Mouse (Mus musculus) midbrain, embryonic 10.5 days (tissue): ENCODE results near the gene Theg. TPM values are rescaled to one million over a fixed set of nuclear protein-coding genes. Genes with fewer than 3 reads are reported as not detected.

ENCODE experiments used
- DNase-seq: peaks from one replicate; pipeline ENCODE4 v3.0.0-alpha.2; 2017; ENCODE audit warnings: low spot score
- H3K27ac ChIP-seq: fragments of 300-500 bp; sonication (generic); replicated peaks from 2 replicates; pipeline ENCODE4 v1.5.1; 2016; ENCODE audit warnings: mild to moderate bottlenecking
- H3K27me3 ChIP-seq: fragments of 300-500 bp; sonication (generic); 2 replicates; pipeline ENCODE4 v1.6.1; 2016; ENCODE audit warnings: low read depth, mild to moderate bottlenecking; ENCODE audit not compliant: poor library complexity, severe bottlenecking
- H3K36me3 ChIP-seq: fragments of 300-500 bp; sonication (generic); 2 replicates; pipeline ENCODE4 v1.6.1; 2016; ENCODE audit warnings: mild to moderate bottlenecking, moderate library complexity
- H3K4me1 ChIP-seq: fragments of 300-500 bp; sonication (generic); 2 replicates; pipeline ENCODE4 v1.6.1; 2016
- H3K4me3 ChIP-seq: fragments of 300-500 bp; sonication (generic); 2 replicates; pipeline ENCODE4 v1.5.1; 2016; ENCODE audit warnings: mild to moderate bottlenecking, moderate library complexity
- H3K9me3 ChIP-seq: fragments of 300-500 bp; sonication (generic); replicated peaks from 2 replicates; pipeline ENCODE4 v1.6.1; 2016; ENCODE audit warnings: mild to moderate bottlenecking
- WGBS: fragments of 180-500 bp; shearing (Covaris S2); methylation state at CpG from one replicate; pipeline ENCODE4 v1.1.7; 2016; 5-methylcytosine and 5-hydroxymethylcytosine counted together
- polyA plus RNA-seq: library from polyadenylated mRNA; unstranded; fragments of >200 nt; fragmentation: Nextera tagmentation; extraction: Ambion mirVana; gene quantifications from 2 replicates; pipeline ENCODE4 v1.2.1, GENCODE M21; 2016

The Theg gene
- polyA plus RNA-seq, 1 experiment from 2014 or later, result not detected

DNA sequence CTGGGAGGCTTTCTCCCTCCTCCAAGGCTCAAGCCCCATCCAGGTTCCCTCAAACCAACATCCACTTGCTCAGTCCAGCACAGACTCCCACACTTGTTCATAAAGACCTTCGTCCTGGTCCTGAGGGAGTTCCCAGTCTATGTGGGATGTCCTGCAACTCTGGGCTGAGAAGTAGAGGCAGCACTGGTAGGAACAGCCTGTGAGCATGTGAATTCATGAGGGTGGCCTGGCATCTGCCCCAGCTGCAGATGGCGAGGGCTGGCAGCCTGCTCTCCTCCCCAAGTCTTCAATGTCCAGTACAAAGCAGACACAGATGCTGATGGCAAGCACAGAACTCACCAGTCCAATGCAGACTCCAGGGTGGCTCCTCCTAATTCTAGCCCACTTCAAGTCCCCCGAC lies 48.8 kb downstream of the Theg start:
- H3K4me1 ChIP-seq, result peaks cover 10% of the 10 kb centered on the region
- no peak for DNase-seq
- H3K4me3 ChIP-seq, result no peak overlapping the region
- no peaks in the 10 kb centered on the region for H3K9me3 ChIP-seq
- peaks cover 15% of the 10 kb centered on the region for H3K27me3 ChIP-seq
- peaks cover 57% of the 10 kb centered on the region for H3K36me3 ChIP-seq
- WGBS, result 88% methylated on average over 3 of the region's 3 CpGs
- no peak overlapping the region for H3K27ac ChIP-seq

DNA sequence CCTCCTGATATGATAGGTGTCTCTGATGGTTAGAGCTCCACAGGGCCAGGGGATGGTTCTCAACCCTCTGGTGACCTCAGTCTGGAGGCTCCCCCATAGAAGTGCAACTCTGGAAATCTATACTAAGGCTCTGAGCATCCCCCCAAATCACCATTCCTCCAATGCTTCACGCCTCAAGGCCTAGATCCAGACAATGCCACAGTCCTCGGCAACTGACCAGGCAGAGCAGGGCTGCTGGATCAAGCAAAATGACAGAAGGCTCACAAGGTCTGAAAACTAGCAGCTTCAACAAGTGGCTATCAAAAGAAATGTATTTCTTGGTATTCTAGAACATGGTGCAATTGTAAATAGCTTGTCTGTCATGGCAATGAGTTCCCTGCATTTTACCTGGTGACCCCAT lies 49.4 kb downstream of the Theg start:
- peaks cover 15% of the 10 kb centered on the region for H3K27me3 ChIP-seq
- peak; percentile 8 for DNase-seq
- H3K27ac ChIP-seq, result no peak overlapping the region
- H3K36me3 ChIP-seq, result peaks cover 52% of the 10 kb centered on the region
- 91% methylated on average over 2 of the region's 2 CpGs for WGBS
- no peak overlapping the region for H3K4me3 ChIP-seq
- peaks cover 15% of the 10 kb centered on the region for H3K4me1 ChIP-seq
- no peaks in the 10 kb centered on the region for H3K9me3 ChIP-seq

DNA sequence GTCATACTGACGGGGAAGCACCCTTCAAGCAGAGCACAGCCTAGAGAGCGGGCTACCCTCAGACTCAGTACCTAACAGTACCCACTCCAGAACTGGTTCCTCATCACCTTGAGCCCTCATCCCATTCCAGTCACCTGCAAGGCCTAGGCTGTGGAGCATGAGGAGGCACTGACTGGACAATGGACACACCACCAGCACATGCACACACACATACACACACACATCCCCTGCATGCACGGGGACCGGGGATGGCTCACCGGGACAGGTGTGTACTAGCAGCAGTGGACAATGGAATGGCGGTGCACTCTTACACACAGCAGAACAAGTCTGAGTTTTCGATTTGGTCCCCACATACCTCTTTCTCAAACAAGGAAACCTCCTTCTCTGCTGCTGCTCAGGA lies 49.9 kb downstream of the Theg start:
- Histone ChIP-seq H3K9me3 (no peaks in the 10 kb centered on the region), H3K27ac (no peak overlapping the region), H3K36me3 (peaks cover 47% of the 10 kb centered on the region), H3K4me3 (no peak overlapping the region), H3K4me1 (peaks cover 20% of the 10 kb centered on the region), H3K27me3 (peaks cover 18% of the 10 kb centered on the region)
- peak; percentile 7 for DNase-seq
- 89% methylated on average over 7 of the region's 7 CpGs for WGBS

DNA sequence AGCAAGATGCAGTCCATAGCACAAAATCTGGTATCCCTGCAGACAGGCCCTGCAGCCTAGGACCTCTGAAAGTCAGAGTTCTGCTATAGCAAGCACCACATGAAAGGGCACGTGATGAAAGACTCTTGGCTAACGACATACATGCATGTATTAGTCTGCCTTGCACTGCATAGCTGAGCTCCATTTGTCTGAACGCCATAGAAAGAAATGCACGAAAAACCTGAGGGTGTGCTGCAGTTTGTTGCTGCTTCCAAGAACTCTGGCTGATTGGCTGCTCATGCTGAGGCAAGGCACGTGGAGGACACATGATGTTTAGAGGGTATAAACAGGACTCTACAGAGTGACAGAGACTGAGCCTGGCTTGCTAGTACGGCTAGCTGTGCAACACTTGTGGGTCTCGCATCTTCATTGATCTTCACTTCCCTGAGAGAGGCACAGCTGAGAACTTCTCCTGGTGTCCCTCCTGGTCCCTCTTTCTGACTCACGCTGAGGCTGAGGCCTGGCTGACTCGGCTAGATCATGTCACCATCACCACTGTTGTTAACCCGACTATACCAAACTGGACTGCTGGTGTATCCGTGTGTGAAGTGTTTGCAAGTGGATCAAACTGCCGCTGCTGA lies 50.6 kb downstream of the Theg start:
- peak; percentile 9 for DNase-seq
- peaks cover 22% of the 10 kb centered on the region for H3K4me1 ChIP-seq
- H3K9me3 ChIP-seq, result no peaks in the 10 kb centered on the region
- H3K27ac ChIP-seq, result no peak overlapping the region
- no peak overlapping the region for H3K4me3 ChIP-seq
- peaks cover 25% of the 10 kb centered on the region for H3K27me3 ChIP-seq
- peaks cover 40% of the 10 kb centered on the region for H3K36me3 ChIP-seq
- 80% methylated on average over 12 of the region's 12 CpGs for WGBS

DNA sequence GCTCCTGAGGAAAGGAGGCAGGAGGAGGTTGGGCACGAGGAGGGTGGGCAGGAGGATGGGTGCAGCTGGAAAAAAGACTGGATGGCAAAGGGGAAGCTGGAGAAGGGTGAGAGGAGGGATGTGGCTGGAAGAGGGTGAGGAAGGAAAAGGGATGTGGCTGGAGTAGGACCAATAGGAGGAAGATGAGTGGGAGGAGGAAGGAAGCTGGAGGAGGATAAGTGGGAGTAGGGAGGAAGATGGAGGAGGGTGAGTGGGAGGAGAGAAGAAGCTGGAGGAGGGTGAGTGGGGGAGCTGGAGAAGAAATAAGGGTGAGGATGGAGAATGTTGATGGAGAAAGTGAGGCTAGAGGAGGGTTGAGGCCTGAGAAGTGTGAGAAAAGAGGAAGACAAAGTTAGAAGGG lies 51.7 kb downstream of the Theg start:
- Histone ChIP-seq H3K4me3 (no peak overlapping the region), H3K4me1 (peaks cover 22% of the 10 kb centered on the region), H3K27ac (no peak overlapping the region), H3K27me3 (peaks cover 25% of the 10 kb centered on the region), H3K9me3 (no peaks in the 10 kb centered on the region), H3K36me3 (peaks cover 31% of the 10 kb centered on the region)
- peak; percentile 9 for DNase-seq
- WGBS, result 73% methylated on average over 1 of the region's 1 CpGs

DNA sequence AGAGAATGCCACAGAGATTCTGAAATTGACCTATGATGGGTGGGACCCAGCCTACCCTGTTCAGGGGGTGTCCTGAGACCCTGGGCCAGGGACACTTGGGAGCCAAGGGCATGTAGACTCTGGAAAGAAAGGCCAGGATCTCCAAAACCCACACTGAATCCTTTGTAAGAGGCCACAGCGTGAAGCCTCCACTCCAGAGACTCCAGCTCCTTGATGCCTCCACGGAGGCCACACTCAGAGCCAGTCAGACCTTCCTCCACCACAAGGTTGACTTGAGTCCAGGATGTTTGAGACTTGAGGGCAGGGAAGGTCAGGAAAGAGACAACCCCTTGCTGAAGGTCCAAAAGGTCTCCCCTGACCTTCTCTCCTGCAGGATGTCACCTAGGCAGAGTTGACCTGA lies 52.7 kb downstream of the Theg start:
- WGBS, result 85% methylated on average over 2 of the region's 2 CpGs
- Histone ChIP-seq H3K9me3 (no peaks in the 10 kb centered on the region), H3K4me3 (peak overlapping the region; percentile 1; the same call in 1 of the 2 replicates), H3K27me3 (peaks cover 25% of the 10 kb centered on the region), H3K36me3 (peaks cover 23% of the 10 kb centered on the region), H3K27ac (no peak overlapping the region), H3K4me1 (peaks cover 22% of the 10 kb centered on the region)
- no peak for DNase-seq

DNA sequence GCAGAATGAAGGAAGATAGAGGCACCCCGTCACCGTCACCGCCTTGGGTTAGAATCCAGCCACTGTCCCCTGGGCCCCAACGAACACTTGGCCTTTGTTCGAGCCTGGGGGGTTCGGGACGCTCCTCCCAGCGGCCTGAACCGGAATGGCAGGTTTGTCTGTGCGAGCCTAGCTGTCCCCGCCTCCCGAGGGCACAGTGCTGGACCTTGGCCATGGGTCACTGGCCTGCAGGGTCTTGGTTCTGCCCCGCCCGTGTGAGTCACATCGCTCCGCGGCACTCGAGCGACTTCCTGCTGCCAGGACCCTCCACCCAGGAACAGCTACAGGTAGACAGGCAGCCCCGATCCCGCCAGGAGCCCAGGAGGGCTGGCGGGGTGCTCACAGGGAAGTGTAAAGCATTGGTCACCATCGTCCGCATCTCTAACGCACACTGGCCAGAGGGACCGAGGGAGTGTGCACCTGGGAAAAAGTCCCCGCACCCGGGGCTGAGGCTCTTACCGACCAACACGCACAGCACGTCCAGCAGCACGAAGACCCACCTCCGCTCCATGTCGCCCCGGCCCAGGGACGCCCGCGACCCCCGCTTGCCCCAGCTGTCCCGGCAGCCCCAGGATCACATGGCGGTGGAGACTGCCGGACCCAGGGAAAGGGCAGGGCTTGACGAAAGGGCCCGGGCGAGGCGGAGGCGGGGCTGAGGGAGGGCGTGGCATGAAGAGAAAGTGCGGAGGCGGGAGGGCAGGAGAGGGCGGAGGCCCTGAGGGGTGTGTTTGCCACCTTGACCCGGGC lies 53.8 kb downstream of the Theg start, which contains the start of gene Plpp2:
TSS of gene Plpp2 (minus strand) at position 671 of the 786 bp plus-strand sequence.
- H3K4me3 ChIP-seq, result peak within 1 kb of the TSS; percentile 70
- H3K27me3 ChIP-seq, result peaks cover 25% of the 10 kb centered on the region
- H3K36me3 ChIP-seq, result peaks cover 13% of the 10 kb centered on the region
- DNase-seq, result peak; percentile 84
- peak within 1 kb of the TSS; percentile 80 for H3K27ac ChIP-seq
- WGBS, result under 1% methylated on average over 52 of the region's 52 CpGs
- no peaks in the 10 kb centered on the region for H3K9me3 ChIP-seq
- H3K4me1 ChIP-seq, result peaks cover 22% of the 10 kb centered on the region

DNA sequence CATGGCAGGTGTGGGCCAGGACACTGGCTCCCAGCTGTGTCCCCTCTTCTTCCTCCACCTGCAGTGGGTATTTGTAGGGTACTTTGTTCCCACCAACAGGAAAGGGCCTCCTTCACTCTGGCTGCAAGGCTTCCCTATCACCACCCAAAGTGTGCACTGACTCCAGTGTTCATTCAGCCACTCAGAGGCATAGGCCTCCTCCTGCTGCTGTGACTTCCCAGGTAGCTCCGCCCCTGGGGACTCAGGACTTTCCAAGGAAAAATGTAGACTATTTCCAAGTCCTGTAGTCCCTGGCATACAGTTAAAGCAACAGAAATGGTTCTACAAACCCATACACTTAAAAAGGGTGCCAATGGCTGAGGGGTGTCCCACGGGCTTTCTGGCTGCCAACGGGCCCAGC lies 54.5 kb downstream of the Theg start:
- H3K36me3 ChIP-seq, result peaks cover 9% of the 10 kb centered on the region; the same call in 1 of the 2 replicates
- H3K27me3 ChIP-seq, result peaks cover 25% of the 10 kb centered on the region
- peak overlapping the region; percentile 80 for H3K27ac ChIP-seq
- H3K9me3 ChIP-seq, result no peaks in the 10 kb centered on the region
- 27% methylated on average over 3 of the region's 3 CpGs for WGBS
- peaks cover 22% of the 10 kb centered on the region for H3K4me1 ChIP-seq
- DNase-seq, result no peak
- H3K4me3 ChIP-seq, result peak overlapping the region; percentile 70

DNA sequence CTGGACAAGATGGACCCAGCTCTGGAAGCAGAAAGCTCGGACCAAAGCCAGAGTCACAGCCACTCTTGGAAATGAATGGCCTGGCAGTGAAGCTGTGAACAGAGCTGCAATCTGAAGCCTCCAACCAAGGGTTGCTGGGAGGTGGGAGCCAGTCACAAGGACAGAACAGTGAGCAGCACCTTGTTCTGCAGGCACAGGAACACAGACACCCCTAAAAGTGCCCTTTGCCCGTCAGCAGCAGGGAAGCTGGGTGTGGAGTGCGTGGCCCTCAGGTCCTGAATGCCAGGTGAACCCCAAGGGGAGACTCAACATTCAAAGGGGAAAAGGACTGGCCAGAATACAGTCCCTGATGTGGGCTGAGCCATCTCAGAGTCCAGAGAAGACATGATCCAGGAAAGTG lies 55.5 kb downstream of the Theg start:
- H3K4me3 ChIP-seq, result no peak overlapping the region
- 86% methylated on average over 3 of the region's 3 CpGs for WGBS
- DNase-seq, result peak; percentile 10
- no peak overlapping the region for H3K27ac ChIP-seq
- peaks cover 16% of the 10 kb centered on the region for H3K36me3 ChIP-seq
- no peaks in the 10 kb centered on the region for H3K9me3 ChIP-seq
- H3K4me1 ChIP-seq, result peaks cover 22% of the 10 kb centered on the region
- H3K27me3 ChIP-seq, result peaks cover 25% of the 10 kb centered on the region

DNA sequence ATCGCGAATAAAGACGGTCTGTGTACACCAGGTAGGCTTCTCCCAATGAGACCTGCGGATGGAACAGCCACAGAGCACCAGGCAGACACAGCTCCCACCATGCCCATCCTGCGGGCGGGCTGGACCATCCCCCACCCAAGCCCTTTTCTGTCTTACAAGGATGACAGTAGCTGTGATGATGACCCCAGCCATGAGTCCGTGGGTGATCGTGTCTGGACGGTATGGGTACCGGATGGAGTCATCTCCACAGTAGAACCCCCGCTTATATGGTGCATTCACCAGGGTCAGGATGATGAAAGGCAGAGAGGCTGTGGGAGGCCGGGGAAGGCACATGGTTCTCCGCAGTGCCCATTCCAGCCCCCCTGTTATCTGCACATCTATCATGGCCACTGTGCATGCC lies 56.4 kb downstream of the Theg start:
- 92% methylated on average over 13 of the region's 13 CpGs for WGBS

DNA sequence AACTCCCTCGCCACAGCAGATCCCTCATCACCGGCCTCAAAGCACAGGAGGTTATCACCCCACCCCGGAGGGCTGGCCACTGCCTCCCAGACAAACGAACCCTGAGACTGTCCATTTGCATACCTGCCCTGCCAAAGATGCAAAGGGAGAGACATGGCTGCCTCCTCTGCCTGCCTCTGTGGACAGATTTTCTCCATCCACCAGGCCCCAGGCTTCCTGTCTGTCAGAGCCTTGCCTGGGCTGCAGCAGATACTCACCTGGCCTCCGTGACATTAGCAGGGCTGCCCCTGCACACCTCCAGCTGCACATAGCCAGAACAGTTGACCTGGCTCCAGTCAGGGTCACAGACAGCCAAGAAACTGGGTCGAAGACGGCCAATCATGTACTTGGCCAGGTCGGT lies 56.9 kb downstream of the Theg start:
- DNase-seq, result peak; percentile 11
- 83% methylated on average over 8 of the region's 8 CpGs for WGBS
- H3K27ac ChIP-seq, result no peak overlapping the region
- H3K9me3 ChIP-seq, result no peaks in the 10 kb centered on the region
- peaks cover 20% of the 10 kb centered on the region for H3K36me3 ChIP-seq
- peaks cover 22% of the 10 kb centered on the region for H3K4me1 ChIP-seq
- H3K27me3 ChIP-seq, result peaks cover 21% of the 10 kb centered on the region
- no peak overlapping the region for H3K4me3 ChIP-seq

More for the DNA sequence above, 56.4 kb downstream of the Theg start:
- Histone ChIP-seq H3K9me3 (no peaks in the 10 kb centered on the region), H3K4me1 (peaks cover 22% of the 10 kb centered on the region), H3K4me3 (no peak overlapping the region), H3K27ac (no peak overlapping the region), H3K36me3 (peaks cover 20% of the 10 kb centered on the region), H3K27me3 (peaks cover 25% of the 10 kb centered on the region)
- no peak for DNase-seq

DNA sequence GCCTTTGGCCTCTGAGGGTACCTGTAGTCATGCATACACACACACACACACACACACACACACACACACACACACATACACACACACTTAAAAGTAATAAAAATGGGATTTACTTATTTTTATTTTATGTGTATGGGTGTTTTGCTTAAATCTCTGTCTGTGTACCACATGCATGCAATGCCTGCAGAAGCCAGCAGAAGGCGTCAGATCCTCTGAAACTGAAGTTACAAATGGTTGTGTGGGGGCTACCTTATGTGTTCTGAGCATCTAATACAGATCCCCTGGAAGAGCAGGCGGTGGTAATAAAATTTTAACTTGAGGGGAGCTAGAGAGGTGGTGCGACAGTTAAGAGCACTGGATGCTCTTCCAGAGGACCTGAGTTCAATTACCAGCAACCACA lies 59.0 kb downstream of the Theg start:
- peaks cover 20% of the 10 kb centered on the region for H3K36me3 ChIP-seq
- no peak for DNase-seq
- no peak overlapping the region for H3K27ac ChIP-seq
- H3K9me3 ChIP-seq, result no peaks in the 10 kb centered on the region
- H3K4me3 ChIP-seq, result no peak overlapping the region
- H3K4me1 ChIP-seq, result peaks cover 11% of the 10 kb centered on the region
- peaks cover 10% of the 10 kb centered on the region for H3K27me3 ChIP-seq
- WGBS, result 77% methylated on average over 3 of the region's 3 CpGs

DNA sequence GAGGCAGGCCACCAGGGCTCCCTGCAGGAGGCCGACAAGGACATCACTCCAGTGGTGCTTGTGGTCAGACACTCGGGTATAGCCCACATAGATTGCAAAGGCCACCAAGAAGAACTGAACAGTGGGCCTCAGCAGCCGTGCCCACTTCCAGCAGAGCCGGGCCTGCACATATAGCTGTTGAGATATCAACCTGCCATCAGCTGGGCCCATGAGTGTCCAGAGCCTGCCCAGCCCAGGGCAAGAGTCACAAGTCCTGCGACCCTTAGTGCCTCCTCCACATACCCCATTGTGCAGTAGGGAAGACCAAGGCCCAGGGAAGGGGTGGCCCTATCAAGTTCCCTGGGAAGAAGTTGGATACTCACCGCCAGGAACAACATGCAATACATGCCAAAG lies 59.7 kb downstream of the Theg start:
- DNase-seq, result no peak
- Histone ChIP-seq H3K36me3 (peaks cover 20% of the 10 kb centered on the region), H3K9me3 (no peaks in the 10 kb centered on the region), H3K27ac (no peak overlapping the region), H3K4me1 (peaks cover 4% of the 10 kb centered on the region), H3K27me3 (peaks cover 7% of the 10 kb centered on the region), H3K4me3 (no peak overlapping the region)
- WGBS, result 94% methylated on average over 6 of the region's 6 CpGs
